Mouse (Mus musculus) megakaryocyte, embryonic 14.5 days (primary cell): ENCODE data around the gene I0C0044D17Rik.

ENCODE experiments used
- FLI1 ChIP-seq: IDR thresholded peaks from 2 replicates; pipeline ENCODE4 v1.6.1; 2012; ENCODE audit warnings: low read length, inconsistent platforms, mixed read lengths
- GATA1 ChIP-seq: IDR thresholded peaks from 3 replicates; pipeline ENCODE4 v1.6.1; 2012; ENCODE audit warnings: mixed read lengths, low read length, inconsistent platforms, borderline replicate concordance

DNA sequence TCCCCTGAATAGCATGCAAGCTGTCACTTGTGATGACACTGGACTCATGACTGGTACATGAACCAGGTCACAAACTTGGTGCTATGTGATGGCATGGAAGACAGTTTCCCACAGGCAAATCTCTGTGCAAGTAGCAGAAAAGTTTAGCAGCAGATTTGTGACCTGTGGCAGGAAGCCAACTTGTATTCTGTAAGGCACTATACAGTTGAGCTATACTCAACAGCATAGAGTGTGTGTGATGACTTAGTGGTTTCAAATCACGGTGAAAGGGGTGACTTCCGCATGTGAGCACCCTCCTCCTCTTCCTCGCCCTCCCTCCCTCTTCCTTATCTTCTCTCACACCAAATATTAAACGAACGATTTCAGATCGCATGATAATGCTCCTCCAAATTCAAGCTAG, 46.2 kb downstream of the I0C0044D17Rik start:
- TF ChIP-seq GATA1 (no peak), FLI1 (no peak)
